Mouse (Mus musculus): ENCODE results near the gene Ranbp1. TPM values are rescaled to one million over a fixed set of nuclear protein-coding genes. Genes with fewer than 3 reads are reported as not detected.
A peak's percentile ranks its signal among the peaks of the same experiment; 100 is the strongest.

Gene Ranbp1
- total RNA-seq (2015; ENCODE audit: low replicate concordance) = 74.6 and 96.3 TPM in 2 replicates
- total RNA-seq (2017; ENCODE audit: low replicate concordance) = 83.7 and 90.7 TPM in 2 replicates

- peak; percentile 88 for ATAC-seq (replicated peaks; ENCODE audit: low FRiP score, poor library complexity, severe bottlenecking)
These were observed at the start of gene Ranbp1, which contains the start of gene Trmt2a for GRCm38 (mm10) chr16:18248433-18249363. TSS of gene Ranbp1 (minus strand) at chr16:18248732. TSS of gene Trmt2a (plus strand) at chr16:18248679.

- peak; percentile 8 for ATAC-seq (replicated peaks; ENCODE audit: low FRiP score, poor library complexity, severe bottlenecking)
These were observed 41.1 kb upstream of the Ranbp1 start for GRCm38 (mm10) chr16:18289614-18290013.

DNA sequence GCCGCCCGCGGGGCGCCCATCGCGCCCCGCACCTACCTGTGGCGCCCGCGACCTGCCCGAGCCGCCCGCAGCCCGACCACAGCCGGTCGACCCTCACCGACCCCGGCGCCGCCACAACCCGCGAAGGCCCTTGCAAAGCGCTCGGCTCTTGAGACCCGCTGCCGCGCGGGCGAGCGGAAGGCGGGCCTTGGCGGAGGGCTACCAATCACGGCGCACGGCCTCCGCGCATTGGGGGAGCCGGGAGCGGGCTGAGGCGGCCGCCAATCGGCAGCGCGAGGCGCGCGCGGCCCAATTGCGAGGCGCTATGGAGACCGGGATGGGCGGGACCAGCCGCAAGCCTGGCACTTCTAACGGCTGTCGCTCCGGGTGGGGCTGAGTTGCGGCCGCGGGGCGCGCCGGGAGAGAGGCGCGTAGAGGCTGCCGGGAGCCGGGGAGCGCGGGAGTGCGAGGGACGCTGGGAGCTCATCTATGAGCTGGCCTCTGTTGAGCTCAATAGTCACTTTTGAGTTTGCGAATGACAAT, 40.6 kb upstream of the Ranbp1 start, which contains the start of gene Dgcr8:
Gene Dgcr8, minus strand, starts transcription at position 180 of the 522 bp plus-strand sequence.
- peak; percentile 93 for ATAC-seq (replicated peaks; ENCODE audit: low FRiP score, poor library complexity, severe bottlenecking)

DNA sequence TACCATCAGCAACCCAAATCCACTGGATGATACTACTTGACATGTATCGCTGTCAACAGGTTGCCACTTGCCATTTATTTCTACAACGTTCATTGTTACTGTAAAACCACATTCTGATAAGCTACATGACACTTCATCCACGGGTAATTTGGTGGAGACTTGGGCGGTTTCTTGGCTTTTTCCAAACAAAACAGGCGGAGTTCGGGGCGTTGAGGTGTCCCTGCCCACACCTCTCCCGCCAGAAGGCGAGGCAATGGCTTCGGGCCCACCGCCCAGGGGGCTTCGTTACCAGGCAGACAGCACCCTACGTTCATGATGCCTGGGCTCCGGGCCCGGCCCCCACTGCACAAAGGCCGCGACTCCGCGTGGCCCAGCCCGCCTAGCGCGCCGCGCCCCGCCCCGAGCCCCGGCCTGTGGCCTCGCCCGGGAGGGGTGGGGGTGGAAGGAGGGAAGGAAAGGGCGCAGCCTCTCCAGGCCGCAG, 40.1 kb upstream of the Ranbp1 start:
- peak; percentile 68 for ATAC-seq (replicated peaks; ENCODE audit: low FRiP score, poor library complexity, severe bottlenecking)

GRCm38 (mm10) chr16:18288166-18288565, 39.6 kb upstream of the Ranbp1 start:
- ATAC-seq (replicated peaks; ENCODE audit: low FRiP score, poor library complexity, severe bottlenecking) = 0 out of 2 replicates have a peak, but pooled peaks have one; percentile 6

DNA sequence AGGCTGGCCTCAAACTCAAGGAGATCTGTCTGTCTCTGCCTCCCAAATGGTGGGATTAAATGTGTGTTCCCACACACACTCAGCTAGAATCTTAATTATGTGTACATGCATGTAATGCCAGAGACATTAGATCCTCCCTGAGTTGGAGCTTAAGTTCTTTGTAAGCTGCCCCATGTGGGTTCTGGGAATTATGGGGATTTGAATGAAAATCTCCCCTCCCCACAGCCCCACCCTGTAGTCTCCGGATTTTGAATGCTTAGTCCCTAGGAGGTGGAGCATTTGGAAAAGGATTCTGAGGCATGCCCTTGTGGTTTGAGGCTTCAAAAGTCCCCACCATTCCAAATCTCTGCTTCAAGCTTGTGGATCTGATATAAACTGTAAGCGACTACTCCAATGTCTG, 26.6 kb upstream of the Ranbp1 start:
- no peak for ATAC-seq (replicated peaks; ENCODE audit: low FRiP score, poor library complexity, severe bottlenecking)

GRCm38 (mm10) chr16:18268182-18268581, 19.6 kb upstream of the Ranbp1 start:
- no peak for ATAC-seq (replicated peaks; ENCODE audit: low FRiP score, poor library complexity, severe bottlenecking)

GRCm38 (mm10) chr16:18265024-18265423, 16.5 kb upstream of the Ranbp1 start:
- no peak for ATAC-seq (replicated peaks; ENCODE audit: low FRiP score, poor library complexity, severe bottlenecking)

DNA sequence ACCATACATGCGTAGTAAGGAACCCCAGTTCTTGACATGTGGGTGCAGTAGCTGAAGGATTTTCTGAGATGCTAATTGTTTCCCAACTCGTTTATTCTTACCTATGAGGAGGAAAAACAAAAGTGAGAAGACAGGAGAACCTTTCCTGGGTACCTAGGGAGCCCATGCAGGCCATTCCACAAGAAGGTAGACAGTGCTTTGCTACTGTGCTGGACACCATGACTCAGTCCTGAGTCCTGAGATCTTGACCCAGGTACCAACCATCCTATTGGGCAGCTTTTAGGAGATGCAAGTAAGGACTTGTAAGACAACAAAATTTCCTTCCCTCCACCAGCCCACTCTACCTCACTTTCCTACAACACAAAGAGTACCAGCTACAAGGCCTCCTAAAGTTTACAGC, 9.7 kb upstream of the Ranbp1 start, which contains the start of gene Gm49776:
Gene Gm49776, minus strand, starts transcription at position 101 of the 400 bp plus-strand sequence.
- ATAC-seq (replicated peaks; ENCODE audit: low FRiP score, poor library complexity, severe bottlenecking) = no peak

DNA sequence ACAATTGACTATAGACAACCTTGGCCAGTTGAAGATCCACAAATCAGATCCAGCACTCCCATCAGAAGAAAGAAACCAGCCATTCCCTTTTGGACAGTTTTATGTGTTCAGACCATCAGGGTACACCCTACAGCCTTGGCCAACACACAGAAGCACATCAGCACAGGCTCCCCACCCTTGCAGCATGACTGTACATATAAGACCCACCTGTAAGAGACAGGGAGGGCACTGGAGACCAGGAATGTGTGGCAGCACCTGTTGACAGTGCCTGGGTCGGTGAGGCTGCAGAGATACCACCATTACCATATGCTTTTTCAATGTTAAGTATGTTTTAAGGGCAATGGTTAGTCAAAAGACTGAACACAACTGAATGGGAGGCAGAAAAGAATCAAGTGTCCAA, 5.3 kb upstream of the Ranbp1 start:
- no peak for ATAC-seq (replicated peaks; ENCODE audit: low FRiP score, poor library complexity, severe bottlenecking)

DNA sequence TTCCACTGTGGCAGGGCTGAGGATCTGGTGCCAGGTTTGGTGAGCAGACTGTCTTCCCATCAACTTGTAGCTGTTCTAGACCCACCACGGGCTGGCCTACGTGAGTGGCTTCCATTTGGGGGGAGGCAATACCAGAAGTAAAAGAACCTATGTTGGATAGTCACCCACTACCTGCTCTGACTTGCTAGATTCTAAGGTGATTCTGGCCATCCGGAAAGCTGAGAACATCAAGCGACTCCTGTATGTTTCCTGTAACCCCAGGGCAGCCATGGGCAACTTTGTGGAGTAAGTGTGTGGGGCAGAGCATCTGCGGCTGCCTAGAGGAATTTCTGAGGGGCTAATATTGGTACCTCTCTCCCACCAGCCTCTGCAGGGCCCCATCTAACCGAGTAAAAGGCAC, 4.2 kb upstream of the Ranbp1 start:
- no peak for ATAC-seq (replicated peaks; ENCODE audit: low FRiP score, poor library complexity, severe bottlenecking)

DNA sequence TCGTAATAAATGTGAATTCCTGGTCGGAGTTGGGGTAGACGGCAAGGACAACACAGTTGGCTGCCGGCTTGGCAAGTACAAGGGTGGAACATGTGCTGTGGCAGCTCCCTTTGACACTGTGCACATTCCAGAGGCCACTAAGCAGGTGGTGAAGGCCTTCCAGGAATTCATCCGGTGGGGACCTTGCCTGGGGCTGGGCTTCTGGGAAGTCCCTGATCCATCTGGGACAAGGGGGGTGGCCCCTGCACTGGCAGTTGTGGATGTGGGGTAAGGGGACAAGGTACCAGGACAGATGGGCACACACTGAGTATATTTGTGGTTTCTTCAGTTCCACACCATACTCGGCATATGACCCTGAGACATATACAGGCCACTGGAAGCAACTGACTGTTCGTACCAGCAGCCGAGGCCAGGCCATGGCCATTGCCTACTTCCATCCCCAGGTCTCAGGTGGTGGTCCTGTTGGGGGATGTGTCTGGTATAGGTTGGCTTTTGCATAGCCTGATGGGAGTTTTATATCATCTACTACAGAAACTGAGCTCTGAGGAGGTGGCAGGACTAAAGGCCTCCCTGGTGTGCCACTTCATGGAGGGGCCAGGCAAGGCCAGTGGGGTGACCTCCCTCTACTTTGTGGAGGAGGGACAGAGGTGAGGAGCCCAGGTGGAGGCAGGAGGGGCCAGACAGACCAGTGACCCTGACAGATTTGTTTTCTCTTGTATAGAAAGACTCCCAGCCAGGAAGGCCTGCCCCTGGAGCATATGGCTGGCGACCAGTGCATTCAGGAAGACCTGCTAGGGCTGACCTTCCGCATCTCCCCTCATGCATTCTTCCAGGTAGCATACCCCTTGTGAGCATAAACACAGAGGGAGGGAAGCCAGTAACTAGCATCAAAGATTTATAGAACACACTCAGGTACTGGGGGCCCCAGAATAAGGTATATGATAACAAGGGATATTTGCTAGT, 2.6 kb upstream of the Ranbp1 start:
- ATAC-seq (replicated peaks; ENCODE audit: low FRiP score, poor library complexity, severe bottlenecking) = no peak

GRCm38 (mm10) chr16:18250231-18250630, 1.7 kb upstream of the Ranbp1 start:
- ATAC-seq (replicated peaks; ENCODE audit: low FRiP score, poor library complexity, severe bottlenecking) = no peak

GRCm38 (mm10) chr16:18249364-18249967, 934 bp upstream of the Ranbp1 start:
- ATAC-seq (replicated peaks; ENCODE audit: low FRiP score, poor library complexity, severe bottlenecking) = peak; percentile 23

DNA sequence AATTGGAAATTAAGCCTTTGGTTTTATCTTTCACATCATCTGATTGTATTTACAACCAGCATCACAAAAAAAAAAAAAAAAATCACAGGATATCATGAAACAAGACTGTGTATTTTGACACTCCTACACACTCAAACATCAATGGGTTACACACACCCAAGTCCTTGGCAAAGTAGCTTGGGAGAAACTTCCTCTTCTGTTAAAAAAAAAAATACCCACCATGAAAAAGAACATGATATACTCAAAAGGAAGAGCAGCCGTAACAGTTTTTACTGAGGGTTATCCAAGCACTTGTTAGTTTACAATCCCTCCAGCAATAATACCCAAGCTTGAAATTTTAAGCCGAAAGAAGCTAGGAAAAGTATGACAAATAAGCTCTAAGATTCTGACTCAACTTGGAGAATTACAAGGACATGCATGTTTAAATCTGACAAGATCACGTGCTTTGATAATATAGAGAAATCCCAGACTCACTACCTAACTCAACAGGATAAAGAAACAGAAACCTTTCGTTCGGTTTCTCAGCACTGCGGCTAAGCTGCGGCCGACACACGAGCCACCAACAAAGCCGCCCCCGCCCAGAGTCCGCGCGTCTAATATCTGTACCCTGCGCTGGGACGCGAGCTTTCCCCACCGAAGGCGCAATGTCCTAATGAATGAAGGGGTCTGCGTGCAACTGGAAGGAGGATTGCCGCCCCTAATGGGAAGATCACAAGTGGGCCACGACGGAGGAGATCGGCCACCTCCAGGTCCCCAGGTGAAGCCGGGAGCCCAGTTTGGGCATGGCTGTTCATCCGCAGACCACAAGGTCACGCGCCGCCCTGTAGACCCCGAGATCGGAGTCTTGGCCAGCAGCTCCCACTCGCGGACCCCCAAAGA, 772 bp downstream of the Ranbp1 start:
- peak; percentile 11; the same call in 1 of the 2 replicates for ATAC-seq (replicated peaks; ENCODE audit: low FRiP score, poor library complexity, severe bottlenecking)

- ATAC-seq (replicated peaks; ENCODE audit: low FRiP score, poor library complexity, severe bottlenecking) = no peak
These were observed 7.0 kb downstream of the Ranbp1 start for GRCm38 (mm10) chr16:18241581-18241980.

DNA sequence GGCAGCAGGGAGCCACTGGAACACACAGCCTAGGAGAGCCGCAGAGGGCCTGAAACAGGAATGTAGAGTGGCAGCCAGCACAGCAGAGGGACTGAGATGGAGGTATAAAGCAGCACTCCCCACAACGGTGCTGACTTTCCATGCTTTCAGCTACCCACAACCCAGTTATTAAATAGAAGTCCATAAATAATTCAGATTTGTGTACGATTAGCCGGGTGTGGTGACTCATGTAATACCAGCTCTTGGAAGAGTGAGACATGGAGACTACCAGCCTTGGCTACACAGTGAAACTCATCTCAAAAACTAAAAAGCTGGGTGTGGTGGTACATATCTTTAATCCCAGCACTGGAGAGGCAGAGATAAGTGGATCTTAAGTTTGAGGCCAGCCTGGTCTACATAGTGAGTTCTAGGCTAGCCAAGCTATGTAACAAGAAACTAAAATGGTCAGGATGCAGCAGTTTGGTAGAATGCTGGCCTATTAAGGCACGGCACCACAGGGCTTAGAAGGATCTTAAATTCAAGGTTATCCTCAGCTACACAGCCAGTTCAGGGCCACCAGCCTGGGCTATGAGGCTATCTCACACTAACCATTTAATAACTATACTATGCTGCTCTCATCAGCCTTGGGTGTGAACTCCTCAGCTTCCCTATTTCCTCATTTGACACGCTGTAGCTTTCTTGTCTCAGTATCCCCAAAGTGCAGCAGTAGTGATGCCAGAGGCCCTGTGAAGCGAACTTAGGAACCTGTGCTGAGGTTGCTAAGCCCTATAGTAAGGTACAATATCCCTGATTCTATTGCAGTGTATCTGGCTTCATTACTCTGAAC, 11.6 kb downstream of the Ranbp1 start:
- ATAC-seq (replicated peaks; ENCODE audit: low FRiP score, poor library complexity, severe bottlenecking) = no peak
